Mouse (Mus musculus) left cerebral cortex, postnatal 25 days (tissue): ENCODE measurements at regions not wholly inside any gene's neighbourhood (a gene's known extent, or its start where the extent isn't known, plus 50 kb on each side); places are given as distances from the start of the nearest gene placed in this dataset.
A peak's percentile ranks its signal among the peaks of the same experiment; 100 is the strongest.

Source experiments
- DNase-seq, 2 experiments: peaks; one replicate each; pipeline ENCODE4 v3.0.0; 2022; ENCODE audit warnings: low spot score in 2 of 2, mixed read lengths in 1 of 2
- intact Hi-C: fragments of 180-260 bp; cut with DNase I; formaldehyde crosslinking; loops from one replicate; pipeline ENCODE4 v1.15.1; 2025

GRCm38 (mm10) chrX:158311429-158311828 lies 268.3 kb upstream of the Cnksr2 start:
- intact Hi-C loops: no loop called here
- DNase-seq: no peak

- peak in 1 of 2 experiments; percentile 27 for DNase-seq
- intact Hi-C loops: no loop called here
These were observed 265.5 kb upstream of the Cnksr2 start for GRCm38 (mm10) chrX:158308554-158308953.
